Mouse (Mus musculus) thymus, adult 2 months (tissue): ENCODE data around the gene Urb1. TPM values are rescaled to one million over a fixed set of nuclear protein-coding genes. Genes with fewer than 3 reads are reported as not detected.

Experiments used
- DNase-seq: peaks from one replicate; pipeline ENCODE4 v3.0.0; 2021
- H3K27ac ChIP-seq: fragments of 200-500 bp; 2 replicates; pipeline ENCODE4 v1.5.1; 2012; ENCODE audit warnings: low read length, control low read depth; ENCODE audit not compliant: control insufficient read depth, insufficient read depth
- H3K27me3 ChIP-seq: fragments of 200-500 bp; 2 replicates; pipeline ENCODE4 v1.6.1; 2012; ENCODE audit warnings: mild to moderate bottlenecking, low read length, moderate library complexity, mixed read lengths; ENCODE audit not compliant: control insufficient read depth, insufficient read depth
- H3K36me3 ChIP-seq: fragments of 200-500 bp; 2 replicates; pipeline ENCODE4 v1.6.1; 2012; ENCODE audit warnings: mild to moderate bottlenecking, low read length, moderate library complexity; ENCODE audit not compliant: control insufficient read depth, insufficient read depth
- H3K4me1 ChIP-seq: fragments of 200-500 bp; replicated peaks from 2 replicates; pipeline ENCODE4 v1.6.1; 2012; ENCODE audit warnings: low read length; ENCODE audit not compliant: control insufficient read depth, insufficient read depth
- H3K4me3 ChIP-seq: fragments of 200-500 bp; 2 replicates; pipeline ENCODE4 v1.5.1; 2012; ENCODE audit warnings: mild to moderate bottlenecking, low read length, control low read depth, moderate library complexity; ENCODE audit not compliant: control insufficient read depth, insufficient read depth
- CTCF ChIP-seq: fragments of 200-500 bp; IDR thresholded peaks from 2 replicates; pipeline ENCODE4 v1.5.1; 2012; ENCODE audit warnings: mild to moderate bottlenecking, control low read depth, low read length, moderate library complexity, borderline replicate concordance; ENCODE audit not compliant: control insufficient read depth, poor library complexity, insufficient read depth; ENCODE audit errors: extremely low read depth
- POLR2A ChIP-seq: fragments of 200-500 bp; IDR thresholded peaks from 2 replicates; pipeline ENCODE4 v1.6.1; 2012; ENCODE audit warnings: mild to moderate bottlenecking, low read length, control low read depth, moderate library complexity; ENCODE audit not compliant: control insufficient read depth, poor library complexity, insufficient read depth; ENCODE audit errors: extremely low read depth
- WGBS: fragments of 180-500 bp; shearing (Covaris S2); methylation state at CpG from one replicate; pipeline ENCODE4 v1.1.7; 2018; 5-methylcytosine and 5-hydroxymethylcytosine counted together
- polyA plus RNA-seq: library from polyadenylated mRNA; depleted of rRNA; stranded (reverse); fragments of >200 nt; gene quantifications from 2 replicates; pipeline ENCODE4 v1.2.3, GENCODE M21; 2012

The Urb1 gene
- polyA plus RNA-seq, 1 experiment: 9.3 TPM

DNA sequence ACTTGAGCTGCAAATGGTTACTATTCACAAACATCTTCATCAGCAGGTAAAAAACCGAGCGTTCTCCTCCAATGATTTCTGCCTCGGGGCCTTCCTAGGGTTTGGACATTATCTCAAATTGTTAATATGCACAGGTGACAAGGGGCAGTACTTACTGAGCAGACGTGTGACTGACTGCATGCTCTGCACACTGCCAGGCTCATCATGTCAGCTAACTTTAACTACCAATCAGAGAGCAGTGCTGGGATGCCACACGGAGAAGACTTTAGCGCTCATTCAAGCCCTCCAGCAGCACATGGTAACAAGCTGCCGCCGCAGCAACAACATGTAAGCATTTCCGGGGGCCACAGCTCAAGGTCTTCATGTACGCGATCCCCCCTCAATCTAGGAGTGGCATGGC is 26.9 kb downstream of the Urb1 start:
- no peaks in the 10 kb centered on the region for H3K27me3 ChIP-seq
- 96% methylated on average over 11 of the region's 11 CpGs for WGBS
- DNase-seq: no peak
- TF ChIP-seq CTCF (no peak), POLR2A (no peak)
- H3K4me1 ChIP-seq: no peaks in the 10 kb centered on the region
- H3K27ac ChIP-seq: no peak overlapping the region
- peaks cover 13% of the 10 kb centered on the region for H3K36me3 ChIP-seq
- H3K4me3 ChIP-seq: no peak overlapping the region

DNA sequence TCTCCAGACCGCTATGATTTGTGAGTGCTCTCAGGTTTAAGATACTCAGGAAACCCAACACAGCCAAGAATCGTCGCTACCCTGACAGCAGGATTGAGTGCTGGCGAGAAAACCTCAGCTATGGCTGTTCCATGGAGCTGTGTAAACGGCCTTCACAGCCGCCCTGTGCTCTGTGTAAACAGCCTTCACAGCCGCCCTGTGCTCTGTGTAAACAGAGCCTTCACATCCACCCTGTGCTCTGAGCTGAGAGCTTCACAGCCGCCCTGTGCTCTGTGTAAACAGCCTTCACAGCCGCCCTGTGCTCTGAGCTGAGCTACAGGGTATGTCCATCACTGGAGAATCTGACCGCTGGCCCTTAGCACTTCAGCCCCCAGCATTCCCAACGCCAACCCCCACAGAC is 30.4 kb downstream of the Urb1 start:
- Histone ChIP-seq H3K4me3 (no peak overlapping the region), H3K4me1 (no peaks in the 10 kb centered on the region), H3K36me3 (0 out of 2 replicates have a peak, but pooled peaks cover 3% of the 10 kb centered on the region), H3K27me3 (no peaks in the 10 kb centered on the region), H3K27ac (no peak overlapping the region)
- WGBS: 79% methylated on average over 11 of the region's 11 CpGs
- TF ChIP-seq CTCF: no peak
- no peak for TF ChIP-seq POLR2A
- no peak for DNase-seq

DNA sequence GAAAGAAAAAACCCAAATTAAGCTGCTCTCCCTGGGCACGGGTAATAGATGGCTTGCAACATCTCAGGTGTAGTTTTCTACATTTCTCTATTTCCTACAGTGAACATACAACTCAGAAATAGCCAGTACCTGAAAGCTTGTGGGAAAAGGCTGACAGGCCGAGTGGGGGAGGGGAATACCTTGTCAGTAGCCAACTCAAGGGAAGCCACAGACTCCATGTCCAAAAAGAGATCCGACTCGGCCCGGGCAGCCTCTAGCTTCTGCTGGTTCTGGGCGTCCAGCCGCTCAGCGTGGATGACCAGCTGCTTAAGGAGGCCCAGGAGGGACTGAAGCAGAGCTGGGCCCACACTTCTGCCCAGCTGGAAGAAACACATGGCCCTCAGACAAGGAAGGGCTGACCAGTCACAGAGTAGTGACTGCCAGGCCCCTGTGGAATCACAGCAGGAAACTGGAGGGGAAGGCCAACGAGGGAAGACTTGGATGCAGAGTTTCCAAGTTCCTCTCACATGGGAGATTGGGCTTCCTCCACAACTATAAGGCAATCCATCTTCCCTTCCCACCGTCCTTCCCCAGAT is 34.2 kb downstream of the Urb1 start:
- DNase-seq: no peak
- no peak for TF ChIP-seq POLR2A
- TF ChIP-seq CTCF: no peak
- no peak overlapping the region for H3K27ac ChIP-seq
- WGBS: 94% methylated on average over 10 of the region's 10 CpGs
- peaks cover 6% of the 10 kb centered on the region; the same call in 1 of the 2 replicates for H3K36me3 ChIP-seq
- no peak overlapping the region for H3K4me3 ChIP-seq
- H3K4me1 ChIP-seq: no peaks in the 10 kb centered on the region
- no peaks in the 10 kb centered on the region for H3K27me3 ChIP-seq

DNA sequence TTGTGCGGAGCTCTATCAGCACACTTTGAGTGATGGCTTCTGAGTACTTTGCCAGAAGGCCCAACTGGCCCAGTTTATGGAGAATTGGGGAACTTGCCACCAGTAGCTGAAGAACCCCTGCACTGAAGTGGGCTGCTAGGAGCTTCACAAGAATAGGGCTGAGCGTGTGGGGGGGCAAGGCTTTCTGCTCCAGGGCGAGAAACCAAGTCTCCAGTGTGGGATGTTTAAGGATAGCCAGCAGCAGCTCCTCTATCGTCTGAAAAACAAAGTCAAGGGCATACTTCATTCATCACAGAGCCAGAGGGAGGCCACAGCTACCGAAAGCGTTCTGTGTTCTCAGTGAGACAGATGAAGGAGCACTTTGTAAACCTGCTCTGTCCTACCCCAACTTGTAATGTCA is 35.6 kb downstream of the Urb1 start:
- H3K36me3 ChIP-seq: peaks cover 6% of the 10 kb centered on the region; the same call in 1 of the 2 replicates
- no peaks in the 10 kb centered on the region for H3K27me3 ChIP-seq
- TF ChIP-seq CTCF: no peak
- TF ChIP-seq POLR2A: no peak
- no peak for DNase-seq
- H3K4me1 ChIP-seq: no peaks in the 10 kb centered on the region
- no peak overlapping the region for H3K4me3 ChIP-seq
- no peak overlapping the region for H3K27ac ChIP-seq
- WGBS: 98% methylated on average over 6 of the region's 6 CpGs

DNA sequence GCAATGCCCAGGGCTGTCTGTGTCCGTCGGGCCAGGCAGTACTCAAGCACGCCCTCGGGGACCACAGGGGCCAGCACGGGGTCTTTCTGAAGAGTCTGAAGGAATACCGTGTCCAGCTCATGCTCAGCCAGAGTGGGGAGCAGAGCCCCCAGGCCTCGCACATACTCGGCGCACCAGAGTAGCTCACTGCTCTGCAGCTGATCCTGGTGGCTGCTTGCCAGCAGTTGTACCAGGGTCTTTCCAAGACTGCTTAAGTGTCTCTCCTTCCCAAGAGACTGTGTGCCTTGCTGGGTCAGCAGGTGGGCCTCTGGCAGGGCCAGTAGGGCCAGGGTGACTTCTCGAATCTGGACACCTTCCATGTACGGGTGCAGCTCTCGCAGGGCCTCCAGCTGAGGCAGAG is 36.0 kb downstream of the Urb1 start:
- Histone ChIP-seq H3K36me3 (peaks cover 6% of the 10 kb centered on the region; the same call in 1 of the 2 replicates), H3K4me3 (no peak overlapping the region), H3K4me1 (no peaks in the 10 kb centered on the region), H3K27me3 (no peaks in the 10 kb centered on the region), H3K27ac (no peak overlapping the region)
- no peak for DNase-seq
- WGBS: 97% methylated on average over 12 of the region's 12 CpGs
- TF ChIP-seq CTCF (no peak), POLR2A (no peak)

DNA sequence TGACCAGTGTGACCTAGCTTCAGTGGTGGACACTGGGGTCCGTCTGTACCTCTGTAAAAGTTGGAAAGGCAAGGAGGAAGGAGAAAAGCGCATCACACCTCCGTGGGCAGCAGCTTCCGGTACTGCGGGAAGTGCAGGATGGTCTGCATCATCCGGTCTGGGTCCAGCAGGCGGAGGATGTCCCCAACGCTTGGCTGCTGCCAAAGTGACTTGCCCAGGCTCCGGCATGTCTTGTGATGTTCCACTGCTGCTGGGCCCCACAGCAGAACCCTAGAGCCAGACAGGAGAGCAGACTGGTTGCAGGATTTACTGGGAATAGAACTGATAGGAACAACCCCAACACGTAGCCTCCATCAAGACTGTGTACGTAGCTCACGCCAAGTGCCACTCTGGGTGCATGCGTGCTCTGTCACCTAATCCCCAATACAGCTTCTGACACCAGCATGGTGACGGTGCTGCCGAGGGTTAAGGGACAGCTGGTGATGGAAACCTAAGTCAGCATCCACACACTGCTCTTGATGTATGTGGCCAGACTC is 43.2 kb downstream of the Urb1 start:
- 98% methylated on average over 15 of the region's 15 CpGs for WGBS
- Histone ChIP-seq H3K27me3 (no peaks in the 10 kb centered on the region), H3K36me3 (peaks cover 8% of the 10 kb centered on the region; the same call in 1 of the 2 replicates)

More for the DNA sequence above, 43.2 kb downstream of the Urb1 start:
- no peak overlapping the region for H3K4me3 ChIP-seq
- H3K4me1 ChIP-seq: no peaks in the 10 kb centered on the region
- H3K27ac ChIP-seq: no peak overlapping the region
- no peak for TF ChIP-seq POLR2A
- TF ChIP-seq CTCF: no peak
- DNase-seq: no peak
